Mouse (Mus musculus) cerebellum, adult 11-12 months (tissue): ENCODE data around the gene Btbd35f23.
"Not testable (repeated sequence)": the region's sequence is repeated elsewhere in the genome, so short reads cannot be mapped to it uniquely, and the experiment has no call there.

Experiments used
- DNase-seq: peaks from one replicate; pipeline ENCODE4 v3.0.0; 2022

Gene Btbd35f23

GRCm38 (mm10) chrX:3076575-3076974 is at the start of gene Btbd35f23:
Gene Btbd35f23, plus strand, starts transcription at chrX:3076875.
- DNase-seq = not testable (repeated sequence)
